Mouse (Mus musculus): ENCODE data around the gene Grid1. TPM values are rescaled to one million over a fixed set of nuclear protein-coding genes. Genes with fewer than 3 reads are reported as not detected.

Grid1 gene
- polyA plus RNA-seq, 1 experiment from 2014 or later = 0.27 TPM

DNA sequence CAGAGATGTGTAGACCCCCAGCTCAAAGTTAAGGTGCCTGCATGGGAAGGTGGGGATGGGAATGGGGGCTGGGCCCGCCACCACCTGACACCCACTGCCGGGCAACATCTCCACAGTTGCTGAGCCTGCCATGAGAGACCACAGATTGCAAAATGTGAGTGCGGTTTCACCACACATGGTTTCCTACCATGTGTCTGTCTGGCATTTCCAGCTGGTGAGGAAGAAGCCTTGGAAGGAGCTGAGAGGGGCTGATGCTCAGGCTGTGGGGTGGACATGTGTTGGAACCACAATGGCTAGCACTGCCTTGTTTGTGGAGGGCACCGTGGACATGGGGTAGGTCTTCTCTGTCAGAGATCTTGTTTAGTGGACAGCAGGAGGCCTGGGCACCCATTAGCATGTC, 20.0 kb downstream of the Grid1 start:
- no peaks in the 10 kb centered on the region for H3K27me3 ChIP-seq (ENCODE audit: control insufficient read depth, insufficient read depth, low read length)
- no peak overlapping the region for H3K4me3 ChIP-seq (ENCODE audit: low read depth, low read length)
- no peak overlapping the region for H3K27ac ChIP-seq (replicated peaks; ENCODE audit: low read depth, low read length)
- no peaks in the 10 kb centered on the region for H3K36me3 ChIP-seq (replicated peaks; ENCODE audit: control insufficient read depth, insufficient read depth, low read depth, low read length)
- 82% methylated on average over 4 of the region's 4 CpGs for WGBS
- H3K4me1 ChIP-seq (ENCODE audit: control insufficient read depth, insufficient read depth, low read length) = no peaks in the 10 kb centered on the region
- H3K9me3 ChIP-seq (replicated peaks; ENCODE audit: control insufficient read depth, low read length) = no peaks in the 10 kb centered on the region
- H3K9ac ChIP-seq (replicated peaks; ENCODE audit: low read length) = no peak overlapping the region
- no peak for DNase-seq (ENCODE audit: low spot score)
- no peak overlapping the region for H3K4me2 ChIP-seq (ENCODE audit: low read depth, low read length)
- ATAC-seq (replicated peaks; ENCODE audit: insufficient number of reproducible peaks, low FRiP score, low TSS enrichment, low read depth) = no peak

DNA sequence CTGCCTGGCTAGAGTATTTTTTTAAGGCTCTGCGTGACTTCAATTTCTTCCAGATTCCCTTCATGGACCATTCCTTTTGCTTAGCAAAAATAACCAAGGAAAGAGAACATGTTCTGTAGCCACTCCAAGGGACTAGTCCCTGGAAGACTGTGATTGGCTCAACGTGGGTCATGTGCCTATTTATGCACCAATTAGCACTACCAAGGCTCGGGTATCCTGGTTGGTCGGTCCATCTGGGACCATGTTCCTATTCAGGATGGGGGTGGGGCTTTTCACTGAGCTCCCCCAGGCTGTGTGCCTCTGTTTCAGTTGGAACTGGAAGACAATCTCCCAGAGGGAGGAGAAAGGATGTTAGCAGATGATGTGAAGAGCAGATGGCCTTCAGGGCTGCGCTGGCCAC, 23.7 kb downstream of the Grid1 start:
- no peak for ATAC-seq (replicated peaks; ENCODE audit: insufficient number of reproducible peaks, low FRiP score, low TSS enrichment, low read depth)
- no peak overlapping the region for H3K4me3 ChIP-seq (ENCODE audit: low read depth, low read length)
- H3K36me3 ChIP-seq (replicated peaks; ENCODE audit: control insufficient read depth, insufficient read depth, low read depth, low read length) = no peaks in the 10 kb centered on the region

DNA sequence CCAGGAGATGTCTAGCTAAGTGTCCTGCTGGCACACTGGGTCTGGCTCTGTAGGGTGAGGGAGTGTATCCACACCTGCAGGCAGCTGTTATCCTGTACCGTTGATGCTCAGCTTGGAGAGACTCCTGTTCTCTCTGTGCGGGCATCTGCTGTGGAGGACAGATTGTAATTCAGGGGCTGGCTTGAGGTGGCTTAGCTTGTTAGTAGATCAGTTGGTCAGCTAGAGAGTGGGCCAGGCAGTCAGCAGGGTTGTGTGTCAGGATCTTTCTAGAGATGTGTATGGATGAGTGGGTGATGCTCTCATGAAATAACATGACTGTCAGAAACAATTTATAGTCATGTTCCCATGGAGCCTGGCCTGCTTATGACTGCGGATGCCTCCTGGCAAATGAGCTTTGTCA, 24.3 kb downstream of the Grid1 start:
- 85% methylated on average over 3 of the region's 3 CpGs for WGBS

More for the DNA sequence above, 23.7 kb downstream of the Grid1 start:
- no peak overlapping the region for H3K27ac ChIP-seq (replicated peaks; ENCODE audit: low read depth, low read length)
- DNase-seq (ENCODE audit: low spot score) = no peak
- no peaks in the 10 kb centered on the region for H3K9me3 ChIP-seq (replicated peaks; ENCODE audit: control insufficient read depth, low read length)
- H3K4me2 ChIP-seq (ENCODE audit: low read depth, low read length) = no peak overlapping the region
- H3K4me1 ChIP-seq (ENCODE audit: control insufficient read depth, insufficient read depth, low read length) = no peaks in the 10 kb centered on the region
- H3K27me3 ChIP-seq (ENCODE audit: control insufficient read depth, insufficient read depth, low read length) = no peaks in the 10 kb centered on the region
- H3K9ac ChIP-seq (replicated peaks; ENCODE audit: low read length) = no peak overlapping the region
- WGBS = 73% methylated on average over 5 of the region's 5 CpGs

DNA sequence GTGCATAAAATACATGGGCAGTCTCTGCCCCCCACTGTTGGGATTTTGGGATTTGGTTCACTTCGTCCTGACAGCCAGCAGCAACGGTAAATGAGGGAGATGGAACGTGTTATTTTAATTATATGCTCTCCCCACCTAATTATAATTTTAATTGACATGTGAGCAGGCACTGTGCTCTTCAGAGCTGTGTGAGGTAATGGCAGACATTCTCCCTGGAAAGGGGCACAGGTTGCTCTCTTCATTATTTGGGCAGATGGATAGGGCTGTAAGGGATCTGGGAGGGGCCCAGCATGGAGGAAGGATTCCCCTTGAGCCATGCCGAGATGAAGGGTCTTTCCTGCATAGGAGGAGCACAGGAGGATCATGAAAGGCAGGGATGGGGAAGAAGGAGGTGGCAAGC, 26.9 kb downstream of the Grid1 start:
- Histone ChIP-seq H3K4me1 (ENCODE audit: control insufficient read depth, insufficient read depth, low read length) (no peaks in the 10 kb centered on the region), H3K27ac (replicated peaks; ENCODE audit: low read depth, low read length) (no peak overlapping the region), H3K4me2 (ENCODE audit: low read depth, low read length) (no peak overlapping the region), H3K27me3 (ENCODE audit: control insufficient read depth, insufficient read depth, low read length) (no peaks in the 10 kb centered on the region), H3K4me3 (ENCODE audit: low read depth, low read length) (no peak overlapping the region), H3K9ac (replicated peaks; ENCODE audit: low read length) (no peak overlapping the region), H3K36me3 (replicated peaks; ENCODE audit: control insufficient read depth, insufficient read depth, low read depth, low read length) (no peaks in the 10 kb centered on the region), H3K9me3 (replicated peaks; ENCODE audit: control insufficient read depth, low read length) (no peaks in the 10 kb centered on the region)
- ATAC-seq (replicated peaks; ENCODE audit: insufficient number of reproducible peaks, low FRiP score, low TSS enrichment, low read depth) (no peak), DNase-seq (ENCODE audit: low spot score) (no peak)
- WGBS = 57% methylated on average over 4 of the region's 4 CpGs

More for the DNA sequence above, 24.3 kb downstream of the Grid1 start:
- no peaks in the 10 kb centered on the region for H3K9me3 ChIP-seq (replicated peaks; ENCODE audit: control insufficient read depth, low read length)
- H3K27ac ChIP-seq (replicated peaks; ENCODE audit: low read depth, low read length) = no peak overlapping the region
- H3K36me3 ChIP-seq (replicated peaks; ENCODE audit: control insufficient read depth, insufficient read depth, low read depth, low read length) = no peaks in the 10 kb centered on the region
- no peak overlapping the region for H3K4me3 ChIP-seq (ENCODE audit: low read depth, low read length)
- DNase-seq (ENCODE audit: low spot score) (no peak), ATAC-seq (replicated peaks; ENCODE audit: insufficient number of reproducible peaks, low FRiP score, low TSS enrichment, low read depth) (no peak)
- no peak overlapping the region for H3K4me2 ChIP-seq (ENCODE audit: low read depth, low read length)
- H3K27me3 ChIP-seq (ENCODE audit: control insufficient read depth, insufficient read depth, low read length) = no peaks in the 10 kb centered on the region
- no peak overlapping the region for H3K9ac ChIP-seq (replicated peaks; ENCODE audit: low read length)
- H3K4me1 ChIP-seq (ENCODE audit: control insufficient read depth, insufficient read depth, low read length) = no peaks in the 10 kb centered on the region

DNA sequence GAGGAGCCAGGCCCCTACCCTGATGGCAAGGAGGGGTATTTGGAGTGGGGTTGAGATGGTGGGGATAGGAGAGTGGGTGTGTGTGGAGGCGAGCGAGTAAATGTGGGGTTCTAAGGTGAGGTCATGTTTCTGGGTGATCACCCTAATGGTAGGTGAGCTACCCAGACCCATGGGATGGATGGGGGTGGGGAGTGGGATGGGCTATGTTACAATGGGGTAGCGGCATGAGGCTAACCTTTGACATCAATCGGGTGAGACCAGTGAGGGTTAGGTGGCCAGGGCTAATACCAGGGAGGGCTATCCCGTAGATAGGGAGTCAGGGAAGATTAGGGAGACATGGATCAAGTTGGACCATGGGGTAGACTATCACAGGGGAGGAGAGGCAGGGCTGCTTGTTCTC, 27.7 kb downstream of the Grid1 start:
- no peak for ATAC-seq (replicated peaks; ENCODE audit: insufficient number of reproducible peaks, low FRiP score, low TSS enrichment, low read depth)
- WGBS = 88% methylated on average over 5 of the region's 5 CpGs
- Histone ChIP-seq H3K9me3 (replicated peaks; ENCODE audit: control insufficient read depth, low read length) (no peaks in the 10 kb centered on the region), H3K27me3 (ENCODE audit: control insufficient read depth, insufficient read depth, low read length) (no peaks in the 10 kb centered on the region), H3K27ac (replicated peaks; ENCODE audit: low read depth, low read length) (no peak overlapping the region), H3K36me3 (replicated peaks; ENCODE audit: control insufficient read depth, insufficient read depth, low read depth, low read length) (no peaks in the 10 kb centered on the region), H3K4me1 (ENCODE audit: control insufficient read depth, insufficient read depth, low read length) (no peaks in the 10 kb centered on the region), H3K4me2 (ENCODE audit: low read depth, low read length) (no peak overlapping the region), H3K4me3 (ENCODE audit: low read depth, low read length) (no peak overlapping the region), H3K9ac (replicated peaks; ENCODE audit: low read length) (no peak overlapping the region)
- no peak for DNase-seq (ENCODE audit: low spot score)

DNA sequence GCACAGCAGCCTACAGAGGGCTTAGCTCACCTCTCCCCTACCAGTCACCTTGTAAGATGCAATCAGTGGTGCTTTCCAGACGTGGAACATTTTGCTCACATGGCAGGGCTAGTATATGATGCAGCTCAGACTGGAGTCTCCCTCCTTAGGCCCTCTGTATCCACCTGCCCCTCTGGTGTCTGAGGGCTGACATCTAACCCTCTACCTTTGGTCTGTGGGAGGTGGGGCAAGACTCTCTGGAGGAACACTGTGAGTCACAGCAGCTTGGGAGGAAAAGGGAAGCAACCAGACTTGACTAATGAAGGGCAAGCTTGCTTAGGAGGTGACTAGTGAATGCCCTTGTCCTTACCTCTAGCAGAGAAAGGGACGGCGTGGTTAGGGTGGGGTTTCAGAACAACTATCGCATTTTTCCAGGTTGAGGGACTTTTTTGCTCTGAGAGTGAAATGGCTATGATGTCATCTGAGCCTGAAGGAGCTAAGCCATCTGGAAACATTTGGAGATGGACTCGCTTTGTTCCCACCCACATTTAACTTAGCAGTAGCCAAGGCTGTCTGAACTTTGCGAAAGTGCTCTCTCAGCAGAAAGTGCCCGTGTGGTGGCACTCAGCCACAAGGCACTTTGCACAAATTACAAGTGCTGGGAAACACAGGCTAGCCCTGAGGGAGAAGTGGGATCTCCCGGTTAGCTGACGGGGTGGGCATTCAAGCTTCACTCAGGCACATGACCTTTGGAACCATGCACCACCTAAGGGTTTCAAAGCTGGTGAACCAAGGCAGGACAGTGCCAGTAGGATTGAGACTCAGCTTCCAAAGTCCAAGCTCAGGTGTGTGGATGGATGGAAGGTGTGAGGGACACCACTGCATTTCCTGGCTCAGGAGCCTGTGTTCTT, 41.2 kb downstream of the Grid1 start:
- H3K27ac ChIP-seq (replicated peaks; ENCODE audit: low read depth, low read length) = no peak overlapping the region
- no peaks in the 10 kb centered on the region for H3K4me1 ChIP-seq (ENCODE audit: control insufficient read depth, insufficient read depth, low read length)
- H3K36me3 ChIP-seq (replicated peaks; ENCODE audit: control insufficient read depth, insufficient read depth, low read depth, low read length) = no peaks in the 10 kb centered on the region
- DNase-seq (ENCODE audit: low spot score) = no peak
- ATAC-seq (replicated peaks; ENCODE audit: insufficient number of reproducible peaks, low FRiP score, low TSS enrichment, low read depth) = no peak
- no peaks in the 10 kb centered on the region for H3K9me3 ChIP-seq (replicated peaks; ENCODE audit: control insufficient read depth, low read length)
- H3K4me3 ChIP-seq (ENCODE audit: low read depth, low read length) = no peak overlapping the region
- 67% methylated on average over 9 of the region's 9 CpGs for WGBS
- no peaks in the 10 kb centered on the region for H3K27me3 ChIP-seq (ENCODE audit: control insufficient read depth, insufficient read depth, low read length)
- H3K4me2 ChIP-seq (ENCODE audit: low read depth, low read length) = no peak overlapping the region
- H3K9ac ChIP-seq (replicated peaks; ENCODE audit: low read length) = no peak overlapping the region

DNA sequence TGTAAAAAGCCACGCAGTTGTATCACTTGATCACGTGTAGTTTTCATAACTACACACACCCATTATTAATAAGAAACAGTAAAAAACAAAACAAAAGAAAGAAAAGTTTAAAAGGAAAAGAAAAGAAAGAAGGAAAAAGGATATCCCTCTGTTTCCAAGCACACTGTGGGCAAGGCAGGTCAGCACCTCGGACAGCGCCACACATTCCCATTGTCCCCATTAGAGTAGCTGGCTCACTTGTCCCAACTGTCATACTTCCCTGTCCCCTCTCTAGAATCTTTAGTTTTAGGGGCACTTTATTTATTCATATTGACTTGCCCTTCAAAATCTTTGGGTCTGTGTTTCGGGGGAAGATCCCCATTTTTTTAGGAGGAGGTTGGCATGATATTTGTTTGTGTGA, 47.4 kb downstream of the Grid1 start:
- Histone ChIP-seq H3K9me3 (replicated peaks; ENCODE audit: control insufficient read depth, low read length) (no peaks in the 10 kb centered on the region), H3K4me1 (ENCODE audit: control insufficient read depth, insufficient read depth, low read length) (no peaks in the 10 kb centered on the region), H3K4me3 (ENCODE audit: low read depth, low read length) (no peak overlapping the region), H3K36me3 (replicated peaks; ENCODE audit: control insufficient read depth, insufficient read depth, low read depth, low read length) (no peaks in the 10 kb centered on the region), H3K9ac (replicated peaks; ENCODE audit: low read length) (no peak overlapping the region), H3K27me3 (ENCODE audit: control insufficient read depth, insufficient read depth, low read length) (no peaks in the 10 kb centered on the region), H3K4me2 (ENCODE audit: low read depth, low read length) (no peak overlapping the region), H3K27ac (replicated peaks; ENCODE audit: low read depth, low read length) (no peak overlapping the region)
- ATAC-seq (replicated peaks; ENCODE audit: insufficient number of reproducible peaks, low FRiP score, low TSS enrichment, low read depth) = no peak
- WGBS = 22% methylated on average over 5 of the region's 5 CpGs
- DNase-seq (ENCODE audit: low spot score) = peak; percentile 81

DNA sequence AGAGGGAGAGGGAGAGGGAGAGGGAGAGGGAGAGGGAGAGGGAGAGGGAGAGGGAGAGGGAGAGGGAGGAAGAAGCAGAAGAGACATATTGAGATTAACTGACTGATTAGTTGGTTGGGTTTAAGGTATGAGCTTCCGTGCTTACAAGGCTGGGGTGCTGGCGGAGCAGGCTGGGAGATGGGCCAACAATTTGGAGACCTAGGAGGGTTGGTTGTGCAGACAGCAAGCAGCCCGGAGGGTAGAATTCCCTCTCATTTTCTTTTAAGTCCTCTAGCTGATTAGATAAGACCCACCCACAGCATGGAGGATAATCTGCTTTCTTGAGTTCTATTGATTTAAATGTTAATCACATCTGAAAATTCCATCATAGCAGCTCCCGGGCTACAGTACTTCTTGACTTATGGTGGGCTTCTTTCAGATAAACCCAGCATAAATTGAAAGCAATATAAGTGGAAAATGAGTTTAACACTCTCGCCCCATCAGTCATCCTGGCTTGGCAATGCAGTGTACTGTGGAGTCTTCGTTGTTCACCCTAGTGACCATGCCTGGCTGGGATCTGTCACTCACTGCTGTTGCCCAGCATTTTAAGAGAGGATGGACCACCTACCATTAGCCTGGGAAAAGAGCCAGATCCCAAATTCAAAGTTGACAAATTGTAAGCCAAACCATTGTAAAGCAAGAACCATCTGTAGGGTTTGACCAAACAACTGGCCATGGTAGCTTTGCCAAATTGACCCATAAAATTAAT, 48.8 kb downstream of the Grid1 start:
- no peak overlapping the region for H3K4me3 ChIP-seq (ENCODE audit: low read depth, low read length)
- ATAC-seq (replicated peaks; ENCODE audit: insufficient number of reproducible peaks, low FRiP score, low TSS enrichment, low read depth) (no peak), DNase-seq (ENCODE audit: low spot score) (no peak)
- H3K4me1 ChIP-seq (ENCODE audit: control insufficient read depth, insufficient read depth, low read length) = no peaks in the 10 kb centered on the region
- no peak overlapping the region for H3K4me2 ChIP-seq (ENCODE audit: low read depth, low read length)
- no peak overlapping the region for H3K9ac ChIP-seq (replicated peaks; ENCODE audit: low read length)
- H3K9me3 ChIP-seq (replicated peaks; ENCODE audit: control insufficient read depth, low read length) = no peaks in the 10 kb centered on the region
- no peak overlapping the region for H3K27ac ChIP-seq (replicated peaks; ENCODE audit: low read depth, low read length)
- WGBS = 85% methylated on average over 6 of the region's 6 CpGs
- no peaks in the 10 kb centered on the region for H3K27me3 ChIP-seq (ENCODE audit: control insufficient read depth, insufficient read depth, low read length)
- H3K36me3 ChIP-seq (replicated peaks; ENCODE audit: control insufficient read depth, insufficient read depth, low read depth, low read length) = no peaks in the 10 kb centered on the region

Measured in embryonic facial prominence, embryonic 11.5 days (tissue).